Mouse (Mus musculus) MEL (cell line): ENCODE measurements around the gene Msrb2.

ENCODE experiments used
- CHD2 ChIP-seq: IDR thresholded peaks from 2 replicates; pipeline ENCODE4 v1.6.1; 2011; ENCODE audit warnings: low read length, improper control_type of control experiment
- CTCF ChIP-seq, 3 experiments: IDR thresholded peaks in 2 of 3; conservative IDR thresholded peaks in 1 of 3; 2 replicates each; pipeline ENCODE4 v1.5.1; 2011 to 2012; ENCODE audit warnings: low read length in 3 of 3, low read depth in 2 of 3, mild to moderate bottlenecking in 2 of 3, improper control_type of control experiment in 1 of 3, inconsistent platforms in 1 of 3, mixed read lengths in 1 of 3, moderate library complexity in 1 of 3; ENCODE audit not compliant: control insufficient read depth in 1 of 3, insufficient read depth in 1 of 3, poor library complexity in 1 of 3, severe bottlenecking in 1 of 3
- EP300 ChIP-seq, 2 experiments: IDR thresholded peaks; 2 replicates each; pipeline ENCODE4 v1.6.1; 2011; ENCODE audit warnings: improper control_type of control experiment in 2 of 2, low read length in 2 of 2, low read depth in 1 of 2, mild to moderate bottlenecking in 1 of 2
- GATA1 ChIP-seq: IDR thresholded peaks from 2 replicates; pipeline ENCODE4 v1.6.1; 2011; ENCODE audit warnings: low read depth, low read length, improper control_type of control experiment
- MAZ ChIP-seq: IDR thresholded peaks from 2 replicates; pipeline ENCODE4 v1.6.1; 2012; ENCODE audit warnings: low read depth, mild to moderate bottlenecking, inconsistent platforms, low read length, improper control_type of control experiment
- NRF1 ChIP-seq: IDR thresholded peaks from 2 replicates; pipeline ENCODE4 v1.6.1; 2014; ENCODE audit warnings: low read depth, mild to moderate bottlenecking, inconsistent platforms, low read length, improper control_type of control experiment, moderate library complexity; ENCODE audit not compliant: poor library complexity, insufficient read depth, severe bottlenecking
- POLR2A ChIP-seq, 2 experiments: IDR thresholded peaks; 2 replicates each; pipeline ENCODE4 v1.6.1; 2011 to 2012; ENCODE audit warnings: low read length in 2 of 2, mild to moderate bottlenecking in 2 of 2, control low read depth in 1 of 2, improper control_type of control experiment in 1 of 2, low read depth in 1 of 2, moderate library complexity in 1 of 2; ENCODE audit not compliant: control insufficient read depth in 1 of 2, insufficient read depth in 1 of 2, poor library complexity in 1 of 2
- POLR2AphosphoS2 ChIP-seq: IDR thresholded peaks from 2 replicates; pipeline ENCODE4 v1.6.1; 2011; ENCODE audit warnings: low read length, improper control_type of control experiment
- SIN3A ChIP-seq: IDR thresholded peaks from 2 replicates; pipeline ENCODE4 v1.6.1; 2012; ENCODE audit warnings: low read length, improper control_type of control experiment, inconsistent platforms
- TAL1 ChIP-seq: IDR thresholded peaks from 2 replicates; pipeline ENCODE4 v1.6.1; 2012; ENCODE audit warnings: mild to moderate bottlenecking, inconsistent platforms, low read length, moderate library complexity, mixed read lengths
- UBTF ChIP-seq: IDR thresholded peaks from 2 replicates; pipeline ENCODE4 v1.6.1; 2012; ENCODE audit warnings: low read depth, mild to moderate bottlenecking, inconsistent platforms, low read length, improper control_type of control experiment, moderate library complexity, borderline replicate concordance; ENCODE audit not compliant: insufficient read depth

DNA sequence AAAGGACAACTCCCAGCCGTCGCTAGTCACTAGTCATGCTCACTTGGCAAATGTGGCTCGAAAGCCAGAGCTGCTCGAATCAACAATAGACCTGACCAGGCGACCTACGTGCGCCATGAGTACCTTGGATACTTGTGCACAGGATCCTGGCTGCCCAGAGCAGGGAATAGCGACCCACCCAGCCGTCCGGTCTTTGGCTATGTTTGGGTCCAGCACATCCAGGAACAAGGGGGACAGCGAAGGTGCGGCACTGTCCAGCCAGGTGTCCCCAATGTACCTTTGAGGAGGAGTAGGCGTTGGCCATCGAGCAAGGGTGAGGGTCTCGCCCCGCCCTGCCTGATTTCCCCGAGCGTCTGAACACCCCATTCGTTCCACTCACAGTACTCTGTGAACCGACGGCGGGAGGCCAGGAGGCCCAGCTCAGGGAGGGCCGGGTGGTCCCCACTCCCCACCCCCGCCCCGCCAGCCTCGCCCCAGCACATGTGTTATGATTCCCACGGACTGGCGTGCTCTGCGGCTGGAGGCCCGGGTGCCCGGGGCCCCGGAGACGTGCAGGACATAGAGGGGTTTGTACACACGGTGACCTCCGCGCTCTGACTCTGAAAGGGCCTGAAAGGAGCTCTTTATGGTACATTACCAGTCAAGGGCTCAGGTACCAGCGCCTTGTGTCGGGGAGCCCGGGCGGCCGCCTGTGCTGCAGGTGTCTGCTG lies 60.5 kb downstream of the Msrb2 start:
- TF ChIP-seq POLR2AphosphoS2, result no peak
- TF ChIP-seq TAL1, result no peak
- TF ChIP-seq EP300 (IDR thresholded peaks at IDR 0.05; ENCODE audit: low read depth in 1 of 2, low read length in 2 of 2), result no peak
- TF ChIP-seq CTCF (IDR thresholded peaks at IDR 0.05 in 2 of 3, conservative IDR thresholded peaks at IDR 0.05 in 1 of 3; ENCODE audit: control insufficient read depth in 1 of 3, insufficient read depth in 1 of 3, low read depth in 2 of 3, low read length in 3 of 3, poor library complexity in 1 of 3, severe bottlenecking in 1 of 3), result no peak
- no peak for TF ChIP-seq POLR2A (IDR thresholded peaks at IDR 0.05; ENCODE audit: control insufficient read depth in 1 of 2, insufficient read depth in 1 of 2, low read depth in 1 of 2, low read length in 2 of 2, poor library complexity in 1 of 2)
- no peak for TF ChIP-seq GATA1
- no peak for TF ChIP-seq MAZ
- TF ChIP-seq CHD2, result no peak
- TF ChIP-seq UBTF, result no peak
- no peak for TF ChIP-seq NRF1
- TF ChIP-seq SIN3A, result no peak
